Mouse (Mus musculus) lung, postnatal 0 days (tissue): ENCODE results near the gene Klc4.

Experiments
- CTCF ChIP-seq: IDR thresholded peaks from 2 replicates; pipeline ENCODE4 v1.5.1; 2016; ENCODE audit warnings: antibody characterized with exemption, mild to moderate bottlenecking
- EP300 ChIP-seq: IDR thresholded peaks from 2 replicates; pipeline ENCODE4 v1.6.1; 2016; ENCODE audit warnings: antibody characterized with exemption, mild to moderate bottlenecking, control low read depth

GRCm38 (mm10) chr17:46588913-46589312 lies 56.9 kb downstream of the Klc4 start:
- no peak for TF ChIP-seq EP300
- TF ChIP-seq CTCF = no peak
